Mouse (Mus musculus): ENCODE measurements around the gene Ndufaf2.

- TF ChIP-seq CTCF (IDR thresholded peaks at IDR 0.05; ENCODE audit: low read depth, low read length) (no peak), POLR2A (IDR thresholded peaks at IDR 0.05; ENCODE audit: borderline replicate concordance, low read depth, low read length) (no peak)
These were observed 114.0 kb downstream of the Ndufaf2 start, which contains the start of gene Smim15 for GRCm38 (mm10) chr13:108044222-108044941.

Data from bone marrow macrophage, adult 2 months (primary cell).